Mouse (Mus musculus) stomach, postnatal 0 days (tissue): ENCODE measurements around the gene Ppip5k1.

ENCODE experiments used
- CTCF ChIP-seq: IDR thresholded peaks from 2 replicates; pipeline ENCODE4 v1.5.1; 2016; ENCODE audit warnings: antibody characterized with exemption, low read depth, mild to moderate bottlenecking, moderate library complexity
- EP300 ChIP-seq: optimal IDR thresholded peaks from 2 replicates; pipeline ENCODE3; 2016; ENCODE audit warnings: antibody characterized with exemption

GRCm38 (mm10) chr2:121268446-121268845 lies 86.8 kb downstream of the Ppip5k1 start:
- TF ChIP-seq CTCF (no peak), EP300 (no peak)
